Mouse (Mus musculus): ENCODE measurements around the gene 1110051M20Rik.

The 1110051M20Rik gene

GRCm38 (mm10) chr2:91349974-91350457 is 94.5 kb downstream of the 1110051M20Rik start:
- DNase-seq (ENCODE audit: low read depth, low spot score) = no peak

GRCm38 (mm10) chr2:91348936-91349335 is 95.6 kb downstream of the 1110051M20Rik start:
- DNase-seq (ENCODE audit: low read depth, low spot score) = no peak

DNA sequence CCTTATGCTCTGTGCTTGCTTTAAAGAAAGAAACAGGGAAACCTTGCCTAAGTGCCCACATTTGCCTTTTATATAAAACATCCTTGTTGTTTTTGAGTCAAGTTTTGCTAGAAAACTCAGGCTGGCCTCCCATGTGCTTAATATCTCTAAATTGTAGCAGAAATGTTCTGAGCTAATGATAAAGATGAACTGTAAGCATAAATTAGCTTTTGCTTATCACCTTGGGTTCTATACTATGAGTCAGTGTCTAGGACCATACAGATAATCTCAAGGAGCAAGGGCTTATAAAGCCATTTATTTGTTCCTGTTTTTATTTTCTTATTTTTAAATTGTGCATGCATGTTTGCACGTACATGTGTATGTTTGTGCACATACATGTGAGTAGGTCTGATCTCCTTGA is 98.9 kb downstream of the 1110051M20Rik start:
- DNase-seq (ENCODE audit: low read depth, low spot score) = no peak

DNA sequence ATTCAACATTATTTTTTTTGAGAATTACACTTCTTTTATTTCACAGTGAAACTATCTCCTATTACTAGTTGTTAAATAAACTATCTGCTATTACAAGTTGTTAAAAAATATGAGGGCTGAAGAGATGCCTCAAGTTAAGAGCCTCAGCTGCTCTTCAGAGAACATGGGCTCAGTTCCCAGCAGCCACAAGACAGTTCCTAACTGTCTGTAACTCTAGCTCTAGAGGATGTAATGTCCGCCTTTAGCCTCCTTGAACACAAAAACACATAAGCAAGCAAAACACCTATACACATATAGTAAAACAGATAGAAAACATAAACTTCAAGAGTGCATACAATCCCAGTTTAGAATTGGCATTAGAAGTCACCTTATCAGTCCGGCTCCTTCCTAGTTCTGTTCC is 104.9 kb downstream of the 1110051M20Rik start:
- no peak for DNase-seq (ENCODE audit: low read depth, low spot score)

- no peak for DNase-seq (ENCODE audit: low read depth, low spot score)
These were observed 109.4 kb downstream of the 1110051M20Rik start for GRCm38 (mm10) chr2:91335128-91335527.

- DNase-seq (ENCODE audit: low read depth, low spot score) = no peak
These were observed 113.3 kb downstream of the 1110051M20Rik start for GRCm38 (mm10) chr2:91331051-91331843.

- no peak for DNase-seq (ENCODE audit: low read depth, low spot score)
These were observed 114.3 kb downstream of the 1110051M20Rik start for GRCm38 (mm10) chr2:91329996-91330738.

DNA sequence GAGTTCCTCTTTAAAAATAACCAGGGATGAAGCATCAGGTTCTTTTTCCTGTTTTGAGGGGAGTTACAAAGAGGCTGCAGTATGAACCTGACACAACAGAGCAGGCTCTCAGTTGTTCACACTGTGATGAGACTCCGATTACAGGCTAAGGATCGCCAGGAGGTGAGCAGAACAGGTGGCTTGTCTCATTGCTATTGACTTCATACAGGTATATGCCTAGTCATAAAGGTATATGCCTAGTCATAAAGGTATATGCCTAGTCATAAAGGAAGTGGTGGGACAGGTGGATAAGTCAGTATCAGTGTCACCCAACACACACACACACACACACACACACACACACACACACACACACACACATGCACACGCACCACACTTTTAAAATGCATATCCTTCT is 115.8 kb downstream of the 1110051M20Rik start:
- DNase-seq (ENCODE audit: low read depth, low spot score) = no peak

DNA sequence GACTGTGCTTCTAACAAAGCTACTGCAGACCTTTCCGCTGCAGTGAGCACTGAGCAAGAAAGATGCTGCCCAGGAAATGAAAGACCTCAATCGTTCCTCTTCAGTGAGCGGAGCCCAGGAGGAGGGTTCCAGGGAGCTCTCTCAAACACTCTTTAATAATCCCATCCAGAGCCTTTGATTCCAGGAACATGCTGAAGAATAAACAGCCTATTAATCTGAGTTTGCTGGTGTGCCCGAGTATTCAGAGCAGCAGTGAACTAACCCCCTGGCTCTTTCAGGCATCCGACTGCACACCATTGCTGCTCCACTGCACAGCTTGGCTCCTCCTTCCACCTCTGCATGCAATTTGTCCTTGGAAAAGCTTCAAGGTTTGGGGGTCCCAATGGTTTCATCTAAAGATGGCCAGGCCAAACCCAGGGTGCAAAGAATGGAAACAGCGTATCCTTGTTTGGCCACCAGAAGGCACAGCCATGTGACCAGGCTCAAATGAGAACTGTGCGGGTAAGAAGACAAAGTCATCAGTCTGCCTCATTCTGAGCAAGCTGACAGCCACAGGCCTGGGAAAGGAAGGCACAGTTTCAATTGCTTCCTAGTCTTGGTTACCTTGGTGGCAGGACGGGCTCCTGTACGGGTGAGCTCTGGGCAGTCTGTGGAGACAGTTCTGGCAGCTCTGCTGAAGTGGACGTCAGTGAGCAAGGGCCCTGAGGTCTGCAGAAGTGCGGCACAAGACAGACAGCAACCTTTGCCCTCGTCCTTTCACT is 116.4 kb downstream of the 1110051M20Rik start:
- DNase-seq (ENCODE audit: low read depth, low spot score) = no peak

- DNase-seq (ENCODE audit: low read depth, low spot score) = no peak
These were observed 117.7 kb downstream of the 1110051M20Rik start for GRCm38 (mm10) chr2:91326746-91327350.

- no peak for DNase-seq (ENCODE audit: low read depth, low spot score)
These were observed 119.6 kb downstream of the 1110051M20Rik start for GRCm38 (mm10) chr2:91324761-91325421.

GRCm38 (mm10) chr2:91324346-91324745 is 120.2 kb downstream of the 1110051M20Rik start:
- DNase-seq (ENCODE audit: low read depth, low spot score) = no peak

DNA sequence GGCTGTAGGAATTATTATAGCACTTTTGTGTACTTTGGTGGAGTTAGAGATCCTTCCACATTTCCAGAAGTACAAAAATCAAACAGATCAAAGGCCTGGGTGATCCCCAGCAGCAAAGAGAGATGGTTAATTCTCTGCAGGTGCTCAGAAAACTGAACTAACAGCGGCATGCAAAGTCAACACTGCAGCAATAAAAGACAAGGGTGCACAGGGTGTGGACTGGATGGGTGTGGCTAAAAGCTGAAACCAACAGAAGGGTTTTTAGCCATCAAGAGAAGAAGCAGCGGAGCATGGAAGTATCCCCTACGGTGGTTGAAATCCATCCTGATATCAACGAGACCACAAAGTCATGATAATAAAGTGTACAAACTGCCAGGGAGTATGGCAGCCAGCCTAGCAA is 122.0 kb downstream of the 1110051M20Rik start:
- no peak for DNase-seq (ENCODE audit: low read depth, low spot score)

DNA sequence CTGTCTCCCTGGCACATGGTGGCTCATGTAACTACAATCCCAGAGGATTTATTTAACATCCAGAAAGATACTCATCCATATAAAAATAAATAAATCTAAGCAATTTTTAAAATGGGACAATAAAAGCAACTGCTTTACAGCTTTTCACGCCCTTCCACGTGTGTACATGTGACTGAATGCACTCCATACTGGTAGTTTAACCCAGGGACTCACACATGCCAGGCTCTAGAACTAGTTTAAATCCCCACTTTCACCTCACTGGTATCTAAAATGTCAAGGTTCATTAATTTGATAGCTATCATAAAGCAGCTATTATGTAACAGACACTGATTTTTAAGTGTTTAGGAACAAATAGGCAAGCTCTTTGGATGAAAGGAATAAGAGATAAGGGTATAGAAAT is 122.6 kb downstream of the 1110051M20Rik start:
- no peak for DNase-seq (ENCODE audit: low read depth, low spot score)

DNA sequence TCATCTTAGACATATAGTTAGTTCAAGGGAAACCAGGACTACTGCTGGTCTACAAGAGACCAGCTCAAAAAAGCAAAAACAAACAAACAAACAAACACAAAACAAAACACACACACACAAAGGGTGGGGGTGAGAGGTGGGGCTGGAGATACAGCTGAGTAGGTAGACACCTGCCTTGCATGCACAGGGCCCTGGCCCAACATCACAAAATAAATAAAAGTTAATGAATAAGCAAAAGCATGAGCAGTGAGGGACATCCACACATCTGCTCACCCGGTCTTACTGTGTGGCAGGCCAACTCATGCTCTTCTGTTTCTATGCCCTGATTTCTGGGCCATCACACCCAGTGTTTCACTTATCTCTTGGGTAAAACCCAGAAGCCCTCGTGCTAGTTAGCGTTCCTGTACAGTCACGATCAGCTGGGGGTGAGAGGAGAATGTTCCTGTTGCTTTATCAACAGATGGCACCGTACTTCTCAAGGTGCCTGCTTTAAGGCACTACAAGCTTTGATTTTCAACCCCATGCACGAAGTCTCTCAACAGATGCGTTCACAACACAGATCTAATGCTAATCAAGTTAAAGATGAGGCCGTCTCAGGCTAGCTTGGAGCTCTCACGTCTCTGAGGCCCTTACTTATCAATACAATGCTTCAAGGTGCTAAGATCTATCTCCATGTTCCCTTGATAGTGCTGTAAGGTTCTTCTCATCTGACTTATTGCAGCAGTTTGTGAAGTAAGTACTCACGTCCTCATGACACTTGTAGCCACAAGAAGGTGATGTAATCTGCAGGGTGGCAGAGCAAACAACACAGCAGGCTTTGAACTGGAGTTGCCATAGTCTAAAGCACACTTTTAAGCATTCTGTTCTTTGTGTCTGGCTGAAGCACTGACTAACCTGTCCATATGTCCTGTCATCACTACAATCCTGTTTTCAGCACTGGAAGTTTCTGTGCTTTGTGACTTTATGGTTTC is 123.7 kb downstream of the 1110051M20Rik start:
- no peak for DNase-seq (ENCODE audit: low read depth, low spot score)

DNA sequence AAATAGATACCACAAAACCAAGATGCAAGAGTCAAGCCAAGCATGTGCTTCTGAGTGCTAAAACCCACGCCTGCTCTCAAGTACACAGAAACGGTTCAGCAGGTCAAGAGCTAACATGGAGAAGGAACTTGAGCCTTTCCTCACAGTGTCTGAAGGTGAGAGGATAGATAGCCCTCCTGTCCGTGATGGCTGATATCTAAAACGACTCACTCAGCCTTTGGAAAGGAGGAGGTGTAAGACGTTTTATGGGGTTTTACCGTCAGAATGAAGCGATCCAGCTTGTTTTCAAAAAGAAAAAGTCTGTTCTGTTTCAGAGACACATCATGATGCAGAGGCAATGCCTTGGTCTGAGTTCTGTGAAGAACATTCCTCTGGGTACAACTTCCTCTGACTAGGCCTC is 130.3 kb downstream of the 1110051M20Rik start:
- no peak for DNase-seq (ENCODE audit: low read depth, low spot score)

DNA sequence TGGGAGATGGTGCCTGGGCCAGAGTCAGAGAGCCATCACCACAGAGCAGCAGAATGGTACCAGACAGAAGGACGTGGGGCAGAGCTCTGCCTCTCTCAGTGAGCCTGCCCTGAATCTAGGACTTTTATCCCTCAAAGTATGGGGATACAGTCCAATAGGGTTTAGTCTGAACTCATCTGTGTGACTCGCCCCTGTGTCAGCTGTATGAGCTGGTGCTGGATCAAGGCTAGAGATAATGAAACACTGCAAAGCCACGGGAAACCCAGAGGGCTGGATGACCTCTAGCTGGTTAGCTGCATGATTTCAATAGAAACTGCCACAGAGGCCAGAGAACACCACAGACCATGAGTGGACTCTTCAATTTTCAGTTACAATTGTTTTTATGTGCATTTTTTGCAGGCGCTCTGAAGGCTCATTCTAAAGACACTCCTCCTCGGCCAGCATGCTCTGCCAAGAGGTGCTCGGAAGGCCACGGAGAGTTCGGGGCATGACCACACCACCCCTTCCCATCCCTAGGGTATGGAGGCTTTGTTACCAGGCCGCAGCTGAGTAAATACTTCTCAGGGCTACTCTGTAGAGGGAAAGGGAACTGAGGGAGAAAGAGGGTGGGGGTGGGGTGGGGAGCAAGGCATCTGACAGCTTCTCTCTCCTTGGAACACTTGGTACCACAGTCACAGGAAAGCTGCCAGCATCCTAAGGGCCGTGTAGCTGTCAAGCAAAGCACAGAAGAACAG is 131.8 kb downstream of the 1110051M20Rik start:
- no peak for DNase-seq (ENCODE audit: low read depth, low spot score)

GRCm38 (mm10) chr2:91309546-91309945 is 135.0 kb downstream of the 1110051M20Rik start:
- DNase-seq (ENCODE audit: low read depth, low spot score) = no peak

- no peak for DNase-seq (ENCODE audit: low read depth, low spot score)
These were observed 135.8 kb downstream of the 1110051M20Rik start for GRCm38 (mm10) chr2:91308680-91309079.
